Mouse (Mus musculus): Measurements from ENCODE around the gene Prmt2. TPM values are rescaled to one million over a fixed set of nuclear protein-coding genes. Genes with fewer than 3 reads are reported as not detected.
A peak's percentile ranks its signal among the peaks of the same experiment; 100 is the strongest.

Prmt2 gene
- polyA plus RNA-seq (2015; fragmentation: Nextera tagmentation; extraction: Ambion mirVana): 62.5 and 67.7 TPM in 2 replicates

- ATAC-seq (ENCODE audit: insufficient number of reproducible peaks, insufficient read depth, low FRiP score, low TSS enrichment, low read depth): peak; percentile 95
- H3K27ac ChIP-seq: peak within 1 kb of the TSS; percentile 93
- WGBS: under 1% methylated on average over 47 of the region's 47 CpGs
Observed at GRCm38 (mm10) chr10:76237341-76238225, at the start of gene Prmt2. Gene Prmt2, minus strand, starts transcription at chr10:76237865.

DNA sequence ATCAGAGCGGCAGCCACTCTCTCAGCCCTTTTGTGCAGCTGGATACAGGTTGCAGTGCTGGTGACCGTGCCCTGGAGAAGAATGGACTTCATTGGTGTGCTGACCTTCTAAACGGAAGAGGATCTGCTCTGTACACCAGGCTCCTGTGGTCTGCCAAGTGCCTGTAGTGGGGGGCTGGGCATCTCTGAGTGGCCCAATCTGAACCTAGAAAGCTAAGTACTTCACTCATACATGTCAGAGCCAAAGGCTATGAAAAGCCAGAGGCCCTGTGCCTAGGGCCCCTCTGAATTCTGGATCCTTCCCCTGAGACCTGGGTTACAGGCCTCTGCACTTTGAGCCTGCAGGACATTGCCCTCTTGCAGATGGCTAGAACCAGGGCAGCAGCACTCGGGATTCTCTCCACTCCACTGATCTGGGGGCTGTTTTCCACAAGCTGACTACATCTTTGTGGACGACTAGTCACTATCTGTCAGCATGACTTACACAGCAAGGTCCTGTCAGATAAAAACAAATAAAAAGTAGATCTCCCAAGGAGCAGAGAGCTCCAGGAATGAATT is 41.0 kb upstream of the Prmt2 start:
- H3K27me3 ChIP-seq: no peaks in the 10 kb centered on the region
- no peak overlapping the region for H3K4me3 ChIP-seq
- H3K4me2 ChIP-seq: no peak overlapping the region
- no peaks in the 10 kb centered on the region for H3K9me3 ChIP-seq
- no peak overlapping the region for H3K27ac ChIP-seq
- H3K4me1 ChIP-seq: no peaks in the 10 kb centered on the region
- H3K9ac ChIP-seq: no peak overlapping the region
- no peak for ATAC-seq (ENCODE audit: insufficient number of reproducible peaks, insufficient read depth, low FRiP score, low TSS enrichment, low read depth)
- H3K36me3 ChIP-seq: peaks cover 84% of the 10 kb centered on the region
- 69% methylated on average over 5 of the region's 5 CpGs for WGBS

More at GRCm38 (mm10) chr10:76237341-76238225, at the start of gene Prmt2:
- H3K27me3 ChIP-seq: no peaks in the 10 kb centered on the region
- peaks cover 11% of the 10 kb centered on the region for H3K4me1 ChIP-seq
- H3K4me3 ChIP-seq: peak within 1 kb of the TSS; percentile 71
- H3K36me3 ChIP-seq: peaks cover 7% of the 10 kb centered on the region; the same call in 1 of the 2 replicates
- H3K9me3 ChIP-seq: no peaks in the 10 kb centered on the region
- H3K9ac ChIP-seq: peak within 1 kb of the TSS; percentile 77
- peak within 1 kb of the TSS; percentile 73 for H3K4me2 ChIP-seq

- ATAC-seq (ENCODE audit: insufficient number of reproducible peaks, insufficient read depth, low FRiP score, low TSS enrichment, low read depth): no peak
- peaks cover 88% of the 10 kb centered on the region for H3K36me3 ChIP-seq
- WGBS: 83% methylated on average over 10 of the region's 10 CpGs
Observed at GRCm38 (mm10) chr10:76275256-76275655, 37.6 kb upstream of the Prmt2 start.

DNA sequence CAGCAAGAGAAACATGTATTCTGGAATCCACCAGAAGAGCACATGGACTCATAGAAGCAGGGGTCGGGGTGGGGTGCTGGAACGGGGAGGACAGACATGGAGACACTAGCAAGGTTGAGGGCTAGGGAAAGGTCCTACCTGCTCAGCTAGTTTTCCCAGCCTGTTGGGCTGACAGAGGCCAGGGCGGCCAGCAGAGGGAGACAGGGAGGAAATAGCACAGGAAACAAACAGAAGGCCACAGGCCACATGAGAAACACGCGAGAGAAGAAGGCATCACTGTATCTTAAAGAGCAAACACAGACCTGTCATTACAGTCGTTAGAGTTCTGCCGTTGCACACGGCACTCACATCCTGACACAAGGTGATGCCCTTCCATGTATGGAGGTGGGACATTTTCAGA is 33.6 kb upstream of the Prmt2 start:
- peaks cover 91% of the 10 kb centered on the region for H3K36me3 ChIP-seq
- H3K9ac ChIP-seq: no peak overlapping the region
- no peak for ATAC-seq (ENCODE audit: insufficient number of reproducible peaks, insufficient read depth, low FRiP score, low TSS enrichment, low read depth)

More at GRCm38 (mm10) chr10:76275256-76275655, 37.6 kb upstream of the Prmt2 start:
- H3K4me2 ChIP-seq: no peak overlapping the region
- H3K27ac ChIP-seq: no peak overlapping the region
- no peak overlapping the region for H3K9ac ChIP-seq
- H3K4me1 ChIP-seq: no peaks in the 10 kb centered on the region
- H3K27me3 ChIP-seq: no peaks in the 10 kb centered on the region
- no peak overlapping the region for H3K4me3 ChIP-seq
- no peaks in the 10 kb centered on the region for H3K9me3 ChIP-seq

DNA sequence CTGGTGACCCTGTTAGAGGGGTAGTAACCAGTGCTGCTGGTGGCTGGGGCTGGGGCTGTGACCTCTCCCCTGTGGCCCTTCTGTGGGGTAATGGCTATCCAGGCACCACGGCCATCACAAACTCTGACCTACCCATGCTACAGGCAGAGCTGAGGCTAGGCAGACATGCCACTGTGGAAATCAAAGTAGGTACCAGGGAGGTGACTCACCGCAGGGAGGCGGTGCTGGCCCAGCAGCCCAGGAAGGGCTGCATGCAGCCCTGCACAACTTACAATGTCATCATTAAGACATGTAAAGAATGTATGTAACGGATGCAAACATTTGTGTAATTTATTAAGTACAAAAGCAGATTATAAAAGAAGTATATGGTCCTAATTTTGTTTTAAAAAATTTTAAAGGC is 24.8 kb upstream of the Prmt2 start:
- no peak for ATAC-seq (ENCODE audit: insufficient number of reproducible peaks, insufficient read depth, low FRiP score, low TSS enrichment, low read depth)
- Histone ChIP-seq H3K36me3 (peaks cover 44% of the 10 kb centered on the region), H3K9ac (no peak overlapping the region), H3K4me2 (no peak overlapping the region), H3K27ac (no peak overlapping the region), H3K4me3 (no peak overlapping the region), H3K27me3 (no peaks in the 10 kb centered on the region), H3K4me1 (peaks cover 7% of the 10 kb centered on the region), H3K9me3 (no peaks in the 10 kb centered on the region)
- WGBS: 71% methylated on average over 4 of the region's 4 CpGs

More for the DNA sequence above, 33.6 kb upstream of the Prmt2 start:
- Histone ChIP-seq H3K4me2 (no peak overlapping the region), H3K27me3 (no peaks in the 10 kb centered on the region), H3K4me1 (no peaks in the 10 kb centered on the region), H3K27ac (no peak overlapping the region), H3K4me3 (no peak overlapping the region), H3K9me3 (no peaks in the 10 kb centered on the region)
- 51% methylated on average over 8 of the region's 8 CpGs for WGBS

GRCm38 (mm10) chr10:76261447-76261846 is 23.8 kb upstream of the Prmt2 start:
- H3K36me3 ChIP-seq: peaks cover 37% of the 10 kb centered on the region
- no peak for ATAC-seq (ENCODE audit: insufficient number of reproducible peaks, insufficient read depth, low FRiP score, low TSS enrichment, low read depth)
- 87% methylated on average over 3 of the region's 3 CpGs for WGBS
- no peaks in the 10 kb centered on the region for H3K27me3 ChIP-seq
- H3K9ac ChIP-seq: no peak overlapping the region
- H3K9me3 ChIP-seq: no peaks in the 10 kb centered on the region
- H3K4me2 ChIP-seq: no peak overlapping the region
- H3K4me1 ChIP-seq: peaks cover 7% of the 10 kb centered on the region
- no peak overlapping the region for H3K4me3 ChIP-seq
- H3K27ac ChIP-seq: no peak overlapping the region

- 54% methylated on average over 11 of the region's 11 CpGs for WGBS
- no peak overlapping the region for H3K4me2 ChIP-seq
- H3K4me3 ChIP-seq: no peak overlapping the region
- peaks cover 9% of the 10 kb centered on the region for H3K4me1 ChIP-seq
- H3K27ac ChIP-seq: no peak overlapping the region
- H3K27me3 ChIP-seq: no peaks in the 10 kb centered on the region
- ATAC-seq (ENCODE audit: insufficient number of reproducible peaks, insufficient read depth, low FRiP score, low TSS enrichment, low read depth): no peak
- H3K9me3 ChIP-seq: no peaks in the 10 kb centered on the region
- H3K36me3 ChIP-seq: peaks cover 28% of the 10 kb centered on the region
- H3K9ac ChIP-seq: no peak overlapping the region
Observed at GRCm38 (mm10) chr10:76260358-76261059, 22.8 kb upstream of the Prmt2 start.

DNA sequence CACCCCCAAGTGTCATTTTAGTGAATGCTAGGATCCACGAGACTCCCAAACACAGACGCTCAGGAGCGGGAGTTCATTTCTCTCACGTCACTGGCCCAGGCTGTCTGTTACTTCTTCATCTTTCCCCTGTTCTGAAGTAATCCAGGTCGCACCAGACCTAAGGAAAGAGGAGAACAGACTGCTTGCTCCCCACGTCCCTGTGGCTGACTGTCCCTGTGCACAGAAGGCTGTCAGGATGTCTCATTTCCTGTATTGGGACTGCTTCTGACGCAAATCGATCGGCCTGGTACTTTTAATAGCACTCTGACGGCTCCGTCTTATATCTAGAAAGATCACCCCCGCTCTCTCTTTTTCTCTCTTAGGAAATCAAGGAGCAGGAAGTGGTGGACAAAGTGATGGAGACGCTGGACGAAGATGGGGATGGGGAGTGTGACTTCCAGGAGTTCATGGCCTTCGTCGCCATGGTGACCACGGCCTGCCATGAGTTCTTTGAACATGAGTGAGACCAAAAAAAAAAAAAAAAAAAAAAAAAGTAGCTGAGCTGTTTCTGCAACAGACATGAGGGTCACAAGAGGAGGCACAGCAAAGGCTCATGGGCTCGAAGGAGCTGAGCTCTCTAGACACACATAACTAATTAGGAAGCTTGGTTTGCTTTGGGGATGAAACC is 22.0 kb upstream of the Prmt2 start:
- peaks cover 20% of the 10 kb centered on the region for H3K36me3 ChIP-seq
- no peak overlapping the region for H3K27ac ChIP-seq
- WGBS: 70% methylated on average over 18 of the region's 18 CpGs
- no peak for ATAC-seq (ENCODE audit: insufficient number of reproducible peaks, insufficient read depth, low FRiP score, low TSS enrichment, low read depth)
- no peaks in the 10 kb centered on the region for H3K27me3 ChIP-seq
- peaks cover 10% of the 10 kb centered on the region for H3K4me1 ChIP-seq
- H3K4me3 ChIP-seq: no peak overlapping the region
- no peaks in the 10 kb centered on the region for H3K9me3 ChIP-seq
- H3K9ac ChIP-seq: no peak overlapping the region
- H3K4me2 ChIP-seq: no peak overlapping the region

- H3K4me1 ChIP-seq: peaks cover 24% of the 10 kb centered on the region
- no peak overlapping the region for H3K4me3 ChIP-seq
- no peak overlapping the region for H3K4me2 ChIP-seq
- no peaks in the 10 kb centered on the region for H3K27me3 ChIP-seq
- no peaks in the 10 kb centered on the region for H3K9me3 ChIP-seq
- no peak for ATAC-seq (ENCODE audit: insufficient number of reproducible peaks, insufficient read depth, low FRiP score, low TSS enrichment, low read depth)
- H3K36me3 ChIP-seq: peaks cover 9% of the 10 kb centered on the region; the same call in 1 of the 2 replicates
- H3K9ac ChIP-seq: no peak overlapping the region
- WGBS: 82% methylated on average over 12 of the region's 12 CpGs
- H3K27ac ChIP-seq: no peak overlapping the region
Observed at GRCm38 (mm10) chr10:76257719-76258390, 20.2 kb upstream of the Prmt2 start.

DNA sequence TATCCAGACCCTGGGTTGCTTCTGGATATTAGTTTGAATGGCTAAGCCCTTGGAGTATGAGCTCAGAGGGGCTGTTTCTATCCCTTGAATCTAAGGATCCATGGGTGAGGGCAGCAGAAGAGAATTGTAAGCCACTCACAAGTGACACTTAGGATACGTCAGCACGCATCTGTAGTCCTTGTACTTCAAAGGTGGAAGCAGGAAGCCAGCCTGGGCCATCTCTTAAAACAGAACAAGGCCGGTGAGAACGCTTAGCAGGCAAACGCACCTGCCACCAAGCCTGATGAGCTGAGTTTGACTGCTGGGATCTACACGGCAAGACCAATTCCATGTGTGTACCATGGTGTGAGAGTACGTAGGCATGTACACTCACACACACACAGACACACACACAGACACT is 19.6 kb upstream of the Prmt2 start:
- Histone ChIP-seq H3K27me3 (no peaks in the 10 kb centered on the region), H3K36me3 (peaks cover 6% of the 10 kb centered on the region; the same call in 1 of the 2 replicates), H3K9me3 (no peaks in the 10 kb centered on the region), H3K4me2 (no peak overlapping the region), H3K4me3 (no peak overlapping the region), H3K4me1 (peaks cover 25% of the 10 kb centered on the region), H3K9ac (no peak overlapping the region), H3K27ac (no peak overlapping the region)
- 91% methylated on average over 7 of the region's 7 CpGs for WGBS
- ATAC-seq (ENCODE audit: insufficient number of reproducible peaks, insufficient read depth, low FRiP score, low TSS enrichment, low read depth): no peak

- Histone ChIP-seq H3K4me3 (no peak overlapping the region), H3K27ac (peak overlapping the region; percentile 33; the same call in 1 of the 2 replicates), H3K9ac (no peak overlapping the region), H3K27me3 (no peaks in the 10 kb centered on the region), H3K4me2 (no peak overlapping the region), H3K36me3 (no peaks in the 10 kb centered on the region), H3K4me1 (peaks cover 25% of the 10 kb centered on the region), H3K9me3 (no peaks in the 10 kb centered on the region)
- no peak for ATAC-seq (ENCODE audit: insufficient number of reproducible peaks, insufficient read depth, low FRiP score, low TSS enrichment, low read depth)
- WGBS: 75% methylated on average over 6 of the region's 6 CpGs
Observed at GRCm38 (mm10) chr10:76255617-76256016, 18.0 kb upstream of the Prmt2 start.

All from embryonic facial prominence, embryonic 13.5 days (tissue).